Mouse (Mus musculus): ENCODE results near the gene AB124611.
"Not testable (repeated sequence)": the region's sequence is repeated elsewhere in the genome, so short reads cannot be mapped to it uniquely, and the experiment has no call there.

Gene AB124611

GRCm38 (mm10) chr9:21525937-21526633, at the start of gene AB124611:
Gene AB124611 (plus strand): TSS chr9:21526176.
- DNase-seq (ENCODE audit: low spot score in 2 of 2): no peak

GRCm38 (mm10) chr9:21477707-21478106, 48.3 kb upstream of the AB124611 start:
- DNase-seq (ENCODE audit: low spot score in 2 of 2): no peak

GRCm38 (mm10) chr9:21484065-21484464, 41.9 kb upstream of the AB124611 start:
- DNase-seq (ENCODE audit: low spot score in 2 of 2): no peak

DNA sequence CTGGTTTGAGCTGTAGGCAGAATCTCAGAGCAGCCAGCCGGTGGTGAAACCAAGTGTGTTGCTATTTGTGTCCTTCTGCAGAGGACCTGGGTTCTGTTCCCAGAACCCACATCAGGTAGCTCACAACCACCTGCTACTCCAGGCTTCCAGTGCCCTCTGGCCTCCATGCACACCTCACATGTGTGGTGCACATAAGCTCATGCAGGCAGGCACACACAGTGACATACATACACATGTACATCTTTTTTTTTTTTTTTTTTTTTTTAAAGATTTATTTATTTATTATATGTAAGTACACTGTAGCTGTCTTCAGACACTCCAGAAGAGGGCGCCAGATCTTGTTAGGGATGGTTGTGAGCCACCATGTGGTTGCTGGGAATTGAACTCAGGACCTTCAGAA, 37.7 kb upstream of the AB124611 start:
- not testable (repeated sequence) for DNase-seq (ENCODE audit: low spot score in 2 of 2)

DNA sequence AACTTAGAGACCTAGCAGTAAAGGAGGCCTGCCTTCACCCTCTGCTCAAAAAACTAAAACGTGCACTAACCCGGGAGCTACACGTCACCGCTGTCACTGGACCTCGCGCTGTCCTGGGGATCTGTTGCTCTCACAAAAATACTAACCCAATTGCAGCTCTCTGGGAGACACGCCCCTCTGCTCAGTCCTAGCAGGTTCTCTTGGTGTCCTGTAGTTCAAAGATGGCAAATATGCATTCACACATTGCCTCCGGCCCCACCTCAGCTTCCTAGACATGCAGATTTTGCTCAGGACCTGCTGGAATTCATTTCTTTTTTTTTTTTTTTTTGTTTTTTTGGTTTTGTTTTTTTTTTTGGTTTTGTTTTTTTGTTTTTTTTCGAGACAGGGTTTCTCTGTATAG, 35.3 kb upstream of the AB124611 start:
- no peak for DNase-seq (ENCODE audit: low spot score in 2 of 2)

GRCm38 (mm10) chr9:21493907-21494306, 32.1 kb upstream of the AB124611 start:
- no peak for DNase-seq (ENCODE audit: low spot score in 2 of 2)

DNA sequence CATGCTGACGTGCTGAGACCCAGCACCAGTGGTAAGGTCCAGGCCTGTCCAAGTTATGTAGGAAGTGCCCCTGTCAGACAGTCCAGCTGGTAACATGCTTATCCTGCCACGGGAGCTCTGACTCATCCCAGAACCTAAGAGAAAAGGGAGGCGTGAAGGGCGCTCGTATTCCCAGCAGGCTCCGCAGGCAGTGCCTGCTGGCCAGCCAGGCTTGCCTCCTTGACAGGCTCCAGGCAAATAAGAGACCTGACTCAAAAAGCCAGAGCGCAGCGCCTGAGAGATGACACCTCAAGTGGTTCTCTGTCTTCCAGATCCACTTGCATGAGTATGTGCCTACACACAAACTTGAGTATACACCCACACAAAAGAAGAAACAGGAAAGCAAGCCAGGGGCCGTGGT, 31.2 kb upstream of the AB124611 start:
- DNase-seq (ENCODE audit: low spot score in 2 of 2): peak in 1 of 2 experiments; percentile 43

DNA sequence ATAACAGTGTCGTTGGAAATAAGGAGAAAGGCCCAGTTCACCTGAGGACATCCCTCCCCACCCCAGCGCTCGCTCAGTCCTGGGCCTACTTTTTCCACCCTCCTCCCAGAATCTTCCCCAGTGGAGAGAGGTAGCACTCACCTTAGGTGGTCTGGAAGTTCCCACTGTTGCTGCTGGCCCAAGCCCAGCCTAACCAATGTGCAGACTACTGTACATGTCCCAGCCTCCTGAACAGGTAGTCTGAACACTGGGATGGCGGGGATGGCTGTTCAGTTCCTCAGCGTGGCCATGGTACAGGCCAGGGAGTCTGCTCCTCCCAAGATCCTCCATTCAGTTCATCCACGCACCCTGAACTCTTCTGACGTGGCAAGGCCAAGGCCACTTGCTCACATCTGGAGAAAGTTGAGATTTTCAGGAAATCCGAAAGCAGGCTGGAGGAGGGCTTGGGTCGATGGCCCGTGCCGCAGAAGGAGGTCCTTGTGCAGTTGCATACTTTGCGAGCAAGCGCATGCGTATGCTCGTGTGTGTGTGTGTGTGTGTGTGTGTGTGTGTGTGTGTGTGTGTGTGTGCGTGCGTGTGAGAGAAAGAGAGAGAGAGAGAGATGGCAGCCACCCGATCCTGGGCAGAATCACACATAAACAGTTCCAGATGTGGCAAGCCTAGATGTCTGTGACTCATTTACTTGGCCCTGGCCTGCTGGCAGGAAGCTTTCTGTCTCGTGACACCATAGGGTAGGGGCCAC, 29.5 kb upstream of the AB124611 start:
- DNase-seq (ENCODE audit: low spot score in 2 of 2): no peak

- DNase-seq (ENCODE audit: low spot score in 2 of 2): no peak
Measured at GRCm38 (mm10) chr9:21497050-21497542, 28.9 kb upstream of the AB124611 start.

DNA sequence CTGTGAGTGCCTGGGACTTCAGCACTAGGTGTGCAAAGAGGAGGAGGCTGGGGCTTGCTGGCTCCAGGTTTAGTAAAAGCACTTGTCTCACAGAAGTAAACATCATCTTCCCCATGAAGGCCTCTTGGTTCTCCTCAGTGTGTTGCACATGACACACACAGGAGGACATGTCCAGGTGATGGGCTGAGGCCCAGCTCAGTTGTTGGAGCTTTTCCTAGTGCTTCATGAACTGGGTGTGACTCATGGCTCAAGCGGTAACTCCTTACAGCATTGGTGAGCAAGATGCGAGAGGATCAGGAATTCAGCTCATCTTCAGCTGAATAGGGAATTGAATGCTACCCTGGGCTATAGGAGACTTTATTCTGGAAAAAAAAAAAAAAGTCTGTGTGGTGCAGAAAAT, 28.3 kb upstream of the AB124611 start:
- no peak for DNase-seq (ENCODE audit: low spot score in 2 of 2)

GRCm38 (mm10) chr9:21498284-21498902, 27.6 kb upstream of the AB124611 start:
- DNase-seq (ENCODE audit: low spot score in 2 of 2): no peak

- DNase-seq (ENCODE audit: low spot score in 2 of 2): no peak
Measured at GRCm38 (mm10) chr9:21503352-21503751, 22.6 kb upstream of the AB124611 start.

GRCm38 (mm10) chr9:21505767-21506166, 20.2 kb upstream of the AB124611 start:
- no peak for DNase-seq (ENCODE audit: low spot score in 2 of 2)

DNA sequence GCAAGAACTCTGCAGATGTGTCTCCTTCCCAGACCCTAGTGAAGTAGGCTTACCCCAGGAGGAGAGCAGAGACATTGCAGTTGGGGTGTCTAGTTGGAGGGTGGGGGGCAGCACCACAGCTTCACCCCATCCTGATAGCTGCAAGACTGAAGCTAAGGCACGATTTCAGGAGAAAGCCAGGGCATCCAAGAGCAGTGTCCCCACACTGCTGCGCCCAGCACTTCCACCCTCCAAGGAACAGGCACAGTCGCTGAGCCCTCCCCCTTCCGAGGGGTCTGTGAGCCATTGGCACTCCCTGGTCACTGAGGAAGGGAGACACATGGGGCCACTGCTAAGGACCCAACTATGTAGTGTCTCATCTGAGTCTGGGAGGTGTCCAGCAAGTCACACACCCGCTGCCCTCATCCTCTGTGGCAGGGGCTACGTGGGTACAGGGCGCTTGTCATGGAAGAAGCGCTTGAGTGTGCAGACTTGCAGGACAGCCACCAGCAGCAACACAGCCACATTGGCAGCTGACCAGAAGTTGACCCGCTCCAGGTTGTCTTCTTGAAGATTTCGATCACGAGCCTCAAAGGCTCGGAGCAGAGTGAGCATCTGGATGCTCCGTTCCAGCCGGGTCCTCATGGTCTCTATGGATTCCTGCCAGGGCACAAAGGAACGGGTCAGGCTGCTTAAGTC, 18.1 kb upstream of the AB124611 start:
- DNase-seq (ENCODE audit: low spot score in 2 of 2): no peak

GRCm38 (mm10) chr9:21508871-21509404, 17.0 kb upstream of the AB124611 start:
- DNase-seq (ENCODE audit: low spot score in 2 of 2): no peak

GRCm38 (mm10) chr9:21509772-21510688, 15.9 kb upstream of the AB124611 start, which contains the start of gene Tmed1:
Gene Tmed1 (minus strand): TSS chr9:21510252.
- peak; percentile 96 to 97 for DNase-seq (ENCODE audit: low spot score in 2 of 2)

DNA sequence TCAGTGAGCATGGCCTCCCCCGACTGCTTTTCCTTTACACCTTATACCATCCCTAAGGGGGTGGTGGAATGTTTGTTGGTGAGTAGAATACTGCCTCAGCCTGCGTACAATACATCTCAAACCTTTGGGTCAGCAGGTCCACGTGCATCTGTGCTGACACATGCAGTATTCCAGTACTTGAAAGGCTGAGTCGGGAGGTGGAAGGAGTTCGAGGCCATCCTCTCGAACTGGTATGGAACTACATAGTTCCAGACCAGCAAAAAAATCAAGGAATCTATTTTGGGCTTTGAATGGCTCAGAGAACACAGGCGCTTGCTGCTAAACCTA, 15.3 kb upstream of the AB124611 start:
- no peak for DNase-seq (ENCODE audit: low spot score in 2 of 2)

GRCm38 (mm10) chr9:21511052-21511451, 14.9 kb upstream of the AB124611 start:
- no peak for DNase-seq (ENCODE audit: low spot score in 2 of 2)

- no peak for DNase-seq (ENCODE audit: low spot score in 2 of 2)
Measured at GRCm38 (mm10) chr9:21513466-21513865, 12.5 kb upstream of the AB124611 start.

DNA sequence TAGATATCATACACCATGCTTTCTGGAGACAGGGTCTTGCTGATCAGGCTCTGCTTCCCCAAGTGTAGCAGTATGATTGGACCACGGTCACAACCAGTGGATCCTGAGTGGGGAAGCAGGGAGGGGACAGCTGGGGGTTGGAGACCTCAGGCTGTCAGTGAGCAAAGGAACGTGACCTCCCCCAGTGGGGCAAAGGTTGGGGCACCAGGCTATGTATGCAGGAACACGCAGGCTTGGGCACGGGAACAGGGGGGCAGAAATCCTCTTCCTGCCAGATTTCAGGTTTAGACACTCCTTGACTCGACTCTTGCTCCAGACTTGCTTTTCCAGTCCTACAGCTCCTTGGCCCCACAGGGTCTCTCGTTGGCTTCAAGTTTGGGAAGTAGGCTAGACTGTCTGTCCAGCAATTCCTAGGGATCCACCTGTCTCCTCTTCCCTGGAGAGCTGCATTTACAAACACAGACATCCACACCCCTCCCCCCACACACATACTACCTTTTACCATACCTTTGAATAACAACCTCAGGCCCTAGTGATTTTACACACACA, 8.0 kb upstream of the AB124611 start:
- DNase-seq (ENCODE audit: low spot score in 2 of 2): no peak

Measured in frontal cortex, postnatal 36 days (tissue).